Mouse (Mus musculus): Measurements from ENCODE around the gene Pced1b. TPM values are rescaled to one million over a fixed set of nuclear protein-coding genes. Genes with fewer than 3 reads are reported as not detected.

Pced1b gene
- total RNA-seq, 2 experiments from 2014 or later: 2.3 to 2.5 TPM

GRCm38 (mm10) chr15:97254375-97254774, 7.5 kb downstream of the Pced1b start:
- DNase-seq (ENCODE audit: low spot score): no peak
- intact Hi-C loops (cut with DNase I): no loop called here

- DNase-seq (ENCODE audit: low spot score): no peak
- intact Hi-C loops (cut with DNase I): no loop called here
These were observed 8.9 kb downstream of the Pced1b start for GRCm38 (mm10) chr15:97255800-97256199.

- DNase-seq (ENCODE audit: low spot score): no peak
- intact Hi-C loops (cut with DNase I): no loop called here
These were observed 9.5 kb downstream of the Pced1b start for GRCm38 (mm10) chr15:97256411-97256810.

- no peak for DNase-seq (ENCODE audit: low spot score)
- intact Hi-C loops (cut with DNase I): no loop called here
These were observed 10.4 kb downstream of the Pced1b start for GRCm38 (mm10) chr15:97257206-97257775.

GRCm38 (mm10) chr15:97258483-97259230, 11.8 kb downstream of the Pced1b start:
- intact Hi-C loops (cut with DNase I): no loop called here

GRCm38 (mm10) chr15:97259300-97259699, 12.4 kb downstream of the Pced1b start:
- no peak for DNase-seq (ENCODE audit: low spot score)
- intact Hi-C loops (cut with DNase I): no loop called here

More at GRCm38 (mm10) chr15:97258483-97259230, 11.8 kb downstream of the Pced1b start:
- no peak for DNase-seq (ENCODE audit: low spot score)

GRCm38 (mm10) chr15:97259968-97260597, 13.2 kb downstream of the Pced1b start:
- intact Hi-C loops (cut with DNase I): no loop called here
- DNase-seq (ENCODE audit: low spot score): no peak

- intact Hi-C loops (cut with DNase I): no loop called here
- DNase-seq (ENCODE audit: low spot score): no peak
These were observed 15.3 kb downstream of the Pced1b start for GRCm38 (mm10) chr15:97262251-97262650.

- no peak for DNase-seq (ENCODE audit: low spot score)
- intact Hi-C loops (cut with DNase I): no loop called here
These were observed 19.4 kb downstream of the Pced1b start for GRCm38 (mm10) chr15:97266236-97266845.

- intact Hi-C loops (cut with DNase I): no loop called here
- no peak for DNase-seq (ENCODE audit: low spot score)
These were observed 20.3 kb downstream of the Pced1b start for GRCm38 (mm10) chr15:97267094-97267695.

GRCm38 (mm10) chr15:97271985-97272697, 25.2 kb downstream of the Pced1b start:
- DNase-seq (ENCODE audit: low spot score): no peak
- intact Hi-C loops (cut with DNase I): no loop called here

GRCm38 (mm10) chr15:97272831-97273230, 25.9 kb downstream of the Pced1b start:
- intact Hi-C loops (cut with DNase I): no loop called here
- DNase-seq (ENCODE audit: low spot score): no peak

- DNase-seq (ENCODE audit: low spot score): no peak
- intact Hi-C loops (cut with DNase I): no loop called here
These were observed 28.9 kb downstream of the Pced1b start for GRCm38 (mm10) chr15:97275626-97276395.

GRCm38 (mm10) chr15:97276660-97277153, 29.8 kb downstream of the Pced1b start:
- intact Hi-C loops (cut with DNase I): no loop called here
- DNase-seq (ENCODE audit: low spot score): no peak

GRCm38 (mm10) chr15:97277328-97277727, 30.4 kb downstream of the Pced1b start:
- intact Hi-C loops (cut with DNase I): no loop called here

GRCm38 (mm10) chr15:97278340-97278948, 31.5 kb downstream of the Pced1b start:
- no peak for DNase-seq (ENCODE audit: low spot score)
- intact Hi-C loops (cut with DNase I): no loop called here

More at GRCm38 (mm10) chr15:97277328-97277727, 30.4 kb downstream of the Pced1b start:
- no peak for DNase-seq (ENCODE audit: low spot score)

GRCm38 (mm10) chr15:97280131-97280530, 33.2 kb downstream of the Pced1b start:
- no peak for DNase-seq (ENCODE audit: low spot score)
- intact Hi-C loops (cut with DNase I): no loop called here

GRCm38 (mm10) chr15:97280776-97281175, 33.9 kb downstream of the Pced1b start:
- no peak for DNase-seq (ENCODE audit: low spot score)
- intact Hi-C loops (cut with DNase I): no loop called here

Measured in heart, postnatal 25 days (tissue).